Mouse (Mus musculus) lung, embryonic 16.5 days (tissue): ENCODE results near the gene Lrrtm1. TPM values are rescaled to one million over a fixed set of nuclear protein-coding genes. Genes with fewer than 3 reads are reported as not detected.

Experiments used
- ATAC-seq: fragments of 200-750 bp; cut with Nextera tagmentation; 2 replicates; pipeline ENCODE4 v1.8.0; 2017; ENCODE audit warnings: low read depth, mild to moderate bottlenecking, moderate library complexity
- H3K27ac ChIP-seq: fragments of 300-500 bp; sonication (generic); 2 replicates; pipeline ENCODE4 v1.5.1; 2014; ENCODE audit warnings: mild to moderate bottlenecking, control low read depth, low read length
- H3K27me3 ChIP-seq: fragments of 300-500 bp; sonication (generic); 2 replicates; pipeline ENCODE4 v1.6.1; 2014; ENCODE audit warnings: low read depth, low read length, mixed read lengths; ENCODE audit not compliant: control insufficient read depth, insufficient read depth
- H3K36me3 ChIP-seq: fragments of 300-500 bp; sonication (generic); 2 replicates; pipeline ENCODE4 v1.6.1; 2014; ENCODE audit warnings: low read length; ENCODE audit not compliant: control insufficient read depth, insufficient read depth
- H3K4me1 ChIP-seq: fragments of 300-500 bp; sonication (generic); replicated peaks from 2 replicates; pipeline ENCODE4 v1.6.1; 2014; ENCODE audit warnings: low read length, mixed read lengths; ENCODE audit not compliant: control insufficient read depth, insufficient read depth
- H3K4me2 ChIP-seq: fragments of 300-500 bp; sonication (generic); 2 replicates; pipeline ENCODE4 v1.6.1; 2014; ENCODE audit warnings: low read depth, low read length, control low read depth
- H3K4me3 ChIP-seq: fragments of 300-500 bp; sonication (generic); 2 replicates; pipeline ENCODE4 v1.5.1; 2014; ENCODE audit warnings: mild to moderate bottlenecking, low read length, control low read depth
- H3K9ac ChIP-seq: fragments of 300-500 bp; sonication (generic); 2 replicates; pipeline ENCODE4 v1.6.1; 2014; ENCODE audit warnings: low read length, control low read depth
- H3K9me3 ChIP-seq: fragments of 300-500 bp; sonication (generic); 2 replicates; pipeline ENCODE4 v1.6.1; 2016; ENCODE audit warnings: low read length; ENCODE audit not compliant: control insufficient read depth
- WGBS: fragments of 180-500 bp; shearing (Covaris S2); extraction: QIAGEN DNeasy Blood & Tissue Kit; methylation state at CpG from one replicate; pipeline ENCODE4 v1.1.7; 2014; 5-methylcytosine and 5-hydroxymethylcytosine counted together
- polyA plus RNA-seq: library from polyadenylated mRNA; unstranded; fragments of >200 nt; fragmentation: Nextera tagmentation; extraction: Ambion mirVana; gene quantifications from 2 replicates; pipeline ENCODE4 v1.2.1, GENCODE M21; 2015

Gene Lrrtm1
- 0.72 and 1.3 TPM in 2 replicates for polyA plus RNA-seq

- ATAC-seq, result peak; percentile 59; the same call in 1 of the 2 replicates
- 0 out of 2 replicates have a peak within 1 kb of the TSS, but pooled peaks have one; percentile 24 for H3K9ac ChIP-seq
Measured at GRCm38 (mm10) chr6:77242601-77243406, at the start of gene Lrrtm1. Gene Lrrtm1 (plus strand): TSS chr6:77242689.

DNA sequence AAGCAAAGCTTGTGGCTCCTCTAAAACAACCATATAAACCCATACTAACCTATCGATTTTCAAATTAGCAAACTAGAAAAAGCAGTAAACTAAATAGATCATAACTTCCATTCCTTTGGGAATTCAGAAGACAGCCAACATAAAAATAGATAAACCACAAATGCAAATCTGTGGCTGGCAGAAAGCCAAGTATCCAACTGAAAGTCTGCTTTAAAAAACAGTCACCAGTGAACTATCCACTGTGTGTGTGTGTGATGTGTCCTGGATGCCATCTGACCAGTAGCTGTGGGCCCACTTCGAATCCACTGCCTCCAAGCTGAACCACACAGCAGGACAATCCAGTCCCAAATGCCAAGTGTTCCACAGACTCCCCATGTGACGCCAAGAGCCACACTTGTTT, 45.8 kb upstream of the Lrrtm1 start:
- H3K4me2 ChIP-seq, result no peak overlapping the region
- no peaks in the 10 kb centered on the region for H3K4me1 ChIP-seq
- no peak overlapping the region for H3K9ac ChIP-seq
- 78% methylated on average over 3 of the region's 3 CpGs for WGBS
- no peaks in the 10 kb centered on the region for H3K27me3 ChIP-seq
- no peaks in the 10 kb centered on the region for H3K36me3 ChIP-seq
- H3K4me3 ChIP-seq, result no peak overlapping the region
- H3K9me3 ChIP-seq, result no peaks in the 10 kb centered on the region
- ATAC-seq, result no peak
- no peak overlapping the region for H3K27ac ChIP-seq

More at GRCm38 (mm10) chr6:77242601-77243406, at the start of gene Lrrtm1:
- no peaks in the 10 kb centered on the region for H3K9me3 ChIP-seq
- H3K27me3 ChIP-seq, result peaks cover 44% of the 10 kb centered on the region
- no peaks in the 10 kb centered on the region for H3K36me3 ChIP-seq
- peaks cover 4% of the 10 kb centered on the region; the same call in 1 of the 2 replicates for H3K4me1 ChIP-seq
- WGBS, result under 1% methylated on average over 51 of the region's 53 CpGs
- peak within 1 kb of the TSS; percentile 50 for H3K4me3 ChIP-seq
- H3K4me2 ChIP-seq, result peak within 1 kb of the TSS; percentile 77
- H3K27ac ChIP-seq, result no peak within 1 kb of the TSS

GRCm38 (mm10) chr6:77199375-77199774, 43.1 kb upstream of the Lrrtm1 start:
- no peak overlapping the region for H3K4me2 ChIP-seq
- H3K27ac ChIP-seq, result no peak overlapping the region
- no peaks in the 10 kb centered on the region for H3K27me3 ChIP-seq
- no peaks in the 10 kb centered on the region for H3K4me1 ChIP-seq
- ATAC-seq, result no peak
- H3K4me3 ChIP-seq, result no peak overlapping the region
- no peak overlapping the region for H3K9ac ChIP-seq
- H3K36me3 ChIP-seq, result no peaks in the 10 kb centered on the region
- no peaks in the 10 kb centered on the region for H3K9me3 ChIP-seq
- 86% methylated on average over 2 of the region's 2 CpGs for WGBS

DNA sequence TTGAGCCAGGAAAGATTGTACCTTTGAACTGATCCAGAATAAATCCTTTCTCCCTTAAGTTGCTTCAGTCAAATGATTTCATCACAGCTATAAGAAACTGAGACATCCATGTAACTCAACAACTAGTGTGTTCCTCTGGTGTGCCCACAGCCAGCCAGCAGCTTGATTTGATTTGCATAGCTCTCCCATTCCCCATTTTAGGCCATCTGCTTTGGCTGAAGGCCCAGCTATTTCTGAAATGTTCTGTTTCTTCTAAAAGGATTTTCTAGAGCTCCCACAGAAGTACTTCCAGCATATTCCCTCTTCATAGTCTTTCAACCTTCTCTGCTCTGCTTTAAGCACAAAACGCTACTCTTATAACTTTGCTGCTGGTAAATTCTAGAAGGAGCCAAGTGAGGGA, 33.3 kb upstream of the Lrrtm1 start:
- no peaks in the 10 kb centered on the region for H3K4me1 ChIP-seq
- no peak for ATAC-seq
- H3K9me3 ChIP-seq, result no peaks in the 10 kb centered on the region
- H3K36me3 ChIP-seq, result no peaks in the 10 kb centered on the region
- H3K27me3 ChIP-seq, result no peaks in the 10 kb centered on the region
- no peak overlapping the region for H3K27ac ChIP-seq
- H3K4me3 ChIP-seq, result no peak overlapping the region
- H3K4me2 ChIP-seq, result no peak overlapping the region
- H3K9ac ChIP-seq, result no peak overlapping the region
- 76% methylated on average over 1 of the region's 1 CpGs for WGBS

GRCm38 (mm10) chr6:77209929-77210328, 32.6 kb upstream of the Lrrtm1 start:
- no peaks in the 10 kb centered on the region for H3K27me3 ChIP-seq
- no peaks in the 10 kb centered on the region for H3K9me3 ChIP-seq
- no peak for ATAC-seq
- 62% methylated on average over 3 of the region's 3 CpGs for WGBS
- H3K36me3 ChIP-seq, result no peaks in the 10 kb centered on the region
- no peak overlapping the region for H3K4me2 ChIP-seq
- no peaks in the 10 kb centered on the region for H3K4me1 ChIP-seq
- H3K4me3 ChIP-seq, result no peak overlapping the region
- H3K9ac ChIP-seq, result no peak overlapping the region
- no peak overlapping the region for H3K27ac ChIP-seq

DNA sequence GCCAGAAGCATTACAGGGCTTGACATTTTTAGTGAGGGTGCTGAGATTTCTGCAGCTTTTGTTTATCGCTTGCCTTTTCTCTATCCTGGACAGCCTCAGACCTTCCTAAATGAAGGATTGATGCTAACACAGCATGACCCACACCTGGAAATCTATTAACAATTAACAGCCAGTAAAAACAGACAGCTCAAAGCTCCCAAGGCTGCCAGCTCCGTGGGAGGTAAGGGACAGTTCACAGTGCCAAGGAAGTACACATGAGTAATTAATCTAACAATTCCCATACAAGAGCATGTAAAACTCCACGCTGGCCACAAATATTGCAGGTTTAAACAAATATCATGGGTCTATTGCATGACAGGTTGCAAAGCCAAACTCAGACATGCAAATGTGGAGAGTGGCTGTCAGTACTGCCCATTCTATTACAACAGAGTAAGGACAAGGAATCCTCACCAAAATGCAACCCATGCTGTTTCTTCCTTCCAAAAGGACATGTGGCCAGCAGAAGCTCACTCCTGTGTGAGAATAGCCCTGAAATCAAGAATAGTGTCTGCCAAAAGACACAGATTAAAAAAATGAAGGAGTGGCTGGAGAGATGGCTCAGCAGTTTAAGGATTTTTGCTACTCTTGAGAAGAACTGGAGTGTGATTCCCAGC, 28.6 kb upstream of the Lrrtm1 start:
- H3K27me3 ChIP-seq, result no peaks in the 10 kb centered on the region
- H3K27ac ChIP-seq, result no peak overlapping the region
- H3K9ac ChIP-seq, result no peak overlapping the region
- WGBS, result 21% methylated on average over 3 of the region's 3 CpGs
- ATAC-seq, result no peak
- no peak overlapping the region for H3K4me2 ChIP-seq
- H3K4me1 ChIP-seq, result no peaks in the 10 kb centered on the region
- H3K4me3 ChIP-seq, result no peak overlapping the region
- H3K36me3 ChIP-seq, result no peaks in the 10 kb centered on the region
- no peaks in the 10 kb centered on the region for H3K9me3 ChIP-seq

GRCm38 (mm10) chr6:77215322-77215721, 27.2 kb upstream of the Lrrtm1 start:
- WGBS, result 71% methylated on average over 4 of the region's 4 CpGs

GRCm38 (mm10) chr6:77218875-77219274, 23.6 kb upstream of the Lrrtm1 start:
- H3K9me3 ChIP-seq, result no peaks in the 10 kb centered on the region
- no peaks in the 10 kb centered on the region for H3K36me3 ChIP-seq
- H3K4me2 ChIP-seq, result no peak overlapping the region
- H3K27me3 ChIP-seq, result no peaks in the 10 kb centered on the region
- no peak overlapping the region for H3K4me3 ChIP-seq
- no peaks in the 10 kb centered on the region for H3K4me1 ChIP-seq
- no peak overlapping the region for H3K9ac ChIP-seq
- no peak overlapping the region for H3K27ac ChIP-seq
- ATAC-seq, result no peak

More at GRCm38 (mm10) chr6:77215322-77215721, 27.2 kb upstream of the Lrrtm1 start:
- Histone ChIP-seq H3K27me3 (no peaks in the 10 kb centered on the region), H3K4me2 (no peak overlapping the region), H3K27ac (no peak overlapping the region), H3K9ac (no peak overlapping the region), H3K9me3 (no peaks in the 10 kb centered on the region), H3K36me3 (no peaks in the 10 kb centered on the region), H3K4me1 (no peaks in the 10 kb centered on the region), H3K4me3 (no peak overlapping the region)
- no peak for ATAC-seq

DNA sequence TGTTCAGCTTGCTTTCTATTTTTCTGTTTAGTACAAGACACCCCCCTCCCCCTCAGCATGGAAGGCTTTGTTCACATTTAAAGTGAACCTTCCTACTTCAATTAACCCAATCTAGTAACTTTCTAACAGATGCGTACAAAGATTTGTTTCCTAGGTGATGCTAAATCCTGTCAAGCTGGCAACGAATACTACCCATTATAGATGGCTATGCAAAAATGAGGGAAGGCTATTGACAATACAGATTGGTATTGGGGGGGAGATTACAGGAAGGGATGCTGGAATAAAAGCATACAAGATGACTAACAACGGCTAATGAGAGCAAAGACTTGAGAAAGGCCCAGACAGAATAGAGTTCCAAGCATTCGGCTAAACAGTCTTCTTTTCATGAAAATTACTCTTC, 21.7 kb upstream of the Lrrtm1 start:
- 70% methylated on average over 4 of the region's 4 CpGs for WGBS

More for the DNA sequence above, 21.7 kb upstream of the Lrrtm1 start:
- no peak overlapping the region for H3K27ac ChIP-seq
- no peak for ATAC-seq
- H3K4me2 ChIP-seq, result no peak overlapping the region
- H3K4me3 ChIP-seq, result no peak overlapping the region
- H3K4me1 ChIP-seq, result no peaks in the 10 kb centered on the region
- no peak overlapping the region for H3K9ac ChIP-seq
- no peaks in the 10 kb centered on the region for H3K9me3 ChIP-seq
- no peaks in the 10 kb centered on the region for H3K27me3 ChIP-seq
- H3K36me3 ChIP-seq, result no peaks in the 10 kb centered on the region
